Mouse (Mus musculus): ENCODE data around the gene Prkce.

Gene Prkce

GRCm38 (mm10) chr17:86226198-86226597 lies 58.6 kb downstream of the Prkce start:
- no peak for DNase-seq

DNA sequence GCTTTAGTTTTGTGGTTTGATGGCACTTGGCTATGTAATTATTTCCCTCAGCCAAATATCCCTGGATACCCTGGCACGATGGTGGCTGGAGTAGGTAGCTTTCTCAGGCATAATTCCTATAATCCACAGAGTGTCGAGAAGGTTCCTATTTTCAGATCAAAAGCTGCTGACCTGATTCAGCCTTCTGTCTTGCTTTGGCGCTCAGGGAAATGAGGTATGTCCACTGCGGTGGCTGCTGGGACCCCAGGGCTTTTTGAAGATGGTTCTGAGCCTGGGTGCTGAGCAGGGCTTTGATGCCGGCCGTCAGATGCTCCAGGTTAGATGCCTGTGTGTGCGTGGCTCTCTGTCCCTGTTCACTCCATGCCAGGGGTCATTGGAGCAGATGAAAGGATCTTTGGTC lies 59.0 kb downstream of the Prkce start:
- peak in 1 of 2 experiments; percentile 30 for DNase-seq

DNA sequence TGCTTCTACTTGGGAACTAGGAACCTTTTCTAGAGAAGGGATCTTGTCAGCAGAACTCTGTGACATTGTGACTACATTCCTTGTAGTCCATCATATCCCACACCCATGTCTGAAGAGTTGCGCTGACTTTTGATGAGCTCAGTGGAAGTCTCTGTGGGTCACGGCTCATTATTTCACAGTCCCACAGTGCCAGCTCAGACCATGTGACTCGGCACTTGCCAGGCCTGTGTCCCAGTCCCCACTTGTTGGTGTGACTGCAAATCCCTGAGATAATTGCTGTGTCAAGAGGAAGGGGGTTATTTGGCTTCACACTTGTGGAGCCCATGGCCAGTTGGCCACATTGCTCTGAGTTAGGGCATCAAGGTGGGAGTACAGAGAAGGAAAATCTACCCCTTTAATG lies 59.8 kb downstream of the Prkce start:
- peak in 1 of 2 experiments; percentile 37 for DNase-seq

DNA sequence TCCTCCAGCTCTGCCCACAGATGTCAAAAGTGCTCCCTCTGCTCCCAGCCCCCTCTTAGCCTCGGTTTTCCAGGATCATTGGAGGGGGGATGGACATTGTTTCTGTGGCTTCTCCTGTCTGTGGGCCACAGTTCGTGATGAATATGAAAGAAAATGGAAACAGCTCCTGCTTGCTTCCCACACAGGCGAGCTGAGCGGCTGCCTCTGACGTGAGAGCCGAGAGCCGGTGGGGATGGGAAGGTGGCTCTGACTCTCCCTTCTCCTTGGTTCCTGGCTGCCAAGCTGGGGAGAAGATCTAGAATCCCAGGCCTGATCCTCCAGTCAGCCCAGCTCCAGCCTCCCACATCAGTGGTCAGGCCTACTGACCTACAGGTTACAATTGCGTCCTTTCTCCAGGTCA lies 61.3 kb downstream of the Prkce start:
- no peak for DNase-seq

DNA sequence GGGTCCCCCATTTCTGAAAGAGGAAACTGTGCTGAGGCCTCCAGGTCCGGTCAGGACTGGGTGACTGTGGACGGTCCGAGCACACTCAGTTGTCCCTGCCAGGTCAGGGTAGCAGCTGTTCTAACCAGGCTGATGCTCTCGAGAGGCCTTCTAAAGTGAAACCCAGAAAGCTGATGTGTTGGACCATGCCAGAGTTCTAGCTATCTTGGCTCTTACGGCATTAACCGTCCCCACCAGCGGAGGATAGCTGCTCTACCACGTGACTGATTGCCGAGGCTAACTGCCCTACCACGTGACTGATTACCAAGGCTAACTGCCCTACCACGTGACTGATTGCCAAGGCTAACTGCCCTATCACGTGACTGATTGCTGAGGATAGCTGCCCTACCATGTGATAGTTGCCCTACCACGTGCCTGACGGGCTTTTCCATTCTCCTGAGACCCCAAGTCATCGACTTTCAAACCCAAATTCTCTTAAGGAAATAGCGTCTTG lies 62.6 kb downstream of the Prkce start:
- DNase-seq: no peak

GRCm38 (mm10) chr17:86231741-86232179 lies 64.2 kb downstream of the Prkce start:
- peak; percentile 76 to 78 for DNase-seq

DNA sequence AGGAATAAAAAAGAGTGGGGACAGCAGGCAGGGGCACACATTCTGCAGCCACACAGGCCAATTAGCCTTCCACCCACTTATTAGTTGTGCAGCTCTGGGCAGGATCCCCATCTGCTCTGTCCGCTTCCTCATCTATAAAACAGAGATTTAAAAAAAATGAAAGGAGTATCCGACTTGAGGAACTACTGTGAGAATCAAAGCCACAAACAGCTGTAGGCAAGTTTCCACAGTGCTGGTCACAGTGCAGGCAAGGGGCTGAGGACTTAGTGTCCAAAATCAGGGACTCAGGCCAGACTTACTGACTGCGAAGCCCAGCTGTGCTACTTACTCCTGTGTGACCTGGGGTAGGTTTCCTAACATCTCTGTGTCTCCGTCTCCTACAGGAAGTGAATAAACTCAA lies 64.7 kb downstream of the Prkce start:
- DNase-seq: no peak

GRCm38 (mm10) chr17:86234587-86235150 lies 67.1 kb downstream of the Prkce start:
- no peak for DNase-seq

DNA sequence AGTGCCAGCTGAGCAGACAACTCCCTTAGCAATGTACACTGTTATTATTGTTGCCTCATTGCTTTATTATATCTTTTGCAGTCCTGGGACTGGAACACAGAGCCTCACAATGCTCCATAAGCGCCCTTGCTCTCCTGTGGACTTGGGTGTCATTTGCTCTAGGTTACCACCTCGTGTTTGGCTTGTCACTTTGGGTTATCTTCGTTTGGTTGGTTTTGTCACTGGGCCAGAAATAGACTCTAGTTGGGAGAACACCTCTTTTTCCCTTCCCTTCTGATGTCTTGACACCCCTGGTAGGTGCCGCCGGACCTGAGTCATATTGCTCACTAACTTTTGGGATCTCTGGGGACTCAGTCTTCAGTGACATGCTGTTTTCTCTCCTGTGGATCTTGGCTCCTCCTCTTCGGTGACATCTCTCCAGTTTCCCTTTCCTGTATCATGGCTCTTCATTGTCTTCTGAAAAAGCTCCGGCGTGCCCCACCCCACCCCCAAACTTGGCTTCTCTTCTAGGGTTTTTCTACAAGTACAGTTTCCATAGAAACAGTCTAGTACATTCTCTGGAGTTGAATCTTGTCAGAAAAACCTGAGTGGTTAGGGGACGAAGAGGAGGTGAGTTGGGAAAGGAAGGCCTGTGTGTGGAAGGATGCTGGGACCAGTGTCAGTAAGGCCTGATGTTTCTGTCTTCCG lies 68.6 kb downstream of the Prkce start:
- peak; percentile 89 to 91 for DNase-seq

DNA sequence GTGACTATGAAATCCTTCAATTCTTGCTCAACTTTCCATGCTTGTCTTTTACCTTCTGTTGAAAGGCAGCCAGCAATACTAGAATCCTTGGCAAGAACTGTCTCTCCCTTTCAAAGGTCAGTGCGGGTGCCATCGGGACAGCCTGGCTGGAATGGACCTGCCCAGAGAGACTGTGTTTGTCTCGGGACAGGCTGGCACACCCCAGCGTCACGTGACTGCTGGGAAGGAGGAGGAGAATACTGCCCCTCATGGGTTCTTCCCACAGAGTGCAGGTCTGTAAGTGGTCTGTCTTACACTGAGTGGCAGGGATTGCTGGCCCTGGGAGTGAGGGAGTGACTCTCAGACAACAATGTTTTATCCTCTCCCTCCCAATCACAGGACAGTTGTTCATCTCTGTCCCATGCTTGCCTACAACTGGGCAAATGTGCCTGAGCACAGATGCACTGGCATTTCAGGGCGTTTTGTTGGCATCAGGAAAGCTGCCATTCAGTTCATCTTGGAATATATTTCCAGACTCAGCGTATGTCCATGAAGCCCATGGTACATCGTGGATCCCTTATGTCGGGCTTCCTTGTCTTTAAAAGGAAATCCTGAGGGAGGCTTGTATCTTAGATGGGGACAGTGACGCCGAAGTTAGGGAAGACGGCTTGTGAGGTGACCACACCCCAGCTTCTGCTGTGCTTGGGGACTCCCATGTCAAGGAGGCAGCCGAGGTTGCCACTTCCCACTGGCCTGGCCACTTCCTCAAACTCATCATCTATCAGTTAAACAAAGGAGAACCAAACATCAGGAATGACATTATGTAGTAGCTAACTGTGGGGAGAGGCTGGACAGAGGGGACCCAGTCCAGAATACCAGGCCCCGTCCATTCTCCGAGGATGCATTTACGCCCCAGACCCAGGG lies 69.5 kb downstream of the Prkce start:
- DNase-seq: peak; percentile 62 to 71

DNA sequence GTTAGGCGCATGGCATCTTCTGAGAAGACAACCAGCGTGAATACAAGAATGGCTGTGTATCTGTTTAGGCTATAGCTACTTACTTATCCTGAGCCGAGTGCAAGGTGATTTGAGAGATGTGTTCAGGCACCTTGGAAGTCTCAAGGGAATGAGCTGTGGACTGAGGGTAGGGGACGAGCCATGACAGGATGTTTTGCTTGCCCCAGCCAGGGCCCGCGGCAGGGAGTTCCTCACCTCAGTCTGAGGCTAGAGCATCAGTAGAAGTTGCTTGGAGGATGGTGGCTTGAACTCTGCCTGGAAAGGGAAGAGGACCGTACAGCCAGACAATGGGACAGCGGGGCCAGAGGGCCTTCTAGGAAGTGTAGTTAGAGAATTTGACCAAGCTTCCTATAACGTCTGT lies 74.7 kb downstream of the Prkce start:
- no peak for DNase-seq

GRCm38 (mm10) chr17:86243109-86243527 lies 75.5 kb downstream of the Prkce start:
- no peak for DNase-seq

GRCm38 (mm10) chr17:86244397-86244796 lies 76.8 kb downstream of the Prkce start:
- DNase-seq: no peak

DNA sequence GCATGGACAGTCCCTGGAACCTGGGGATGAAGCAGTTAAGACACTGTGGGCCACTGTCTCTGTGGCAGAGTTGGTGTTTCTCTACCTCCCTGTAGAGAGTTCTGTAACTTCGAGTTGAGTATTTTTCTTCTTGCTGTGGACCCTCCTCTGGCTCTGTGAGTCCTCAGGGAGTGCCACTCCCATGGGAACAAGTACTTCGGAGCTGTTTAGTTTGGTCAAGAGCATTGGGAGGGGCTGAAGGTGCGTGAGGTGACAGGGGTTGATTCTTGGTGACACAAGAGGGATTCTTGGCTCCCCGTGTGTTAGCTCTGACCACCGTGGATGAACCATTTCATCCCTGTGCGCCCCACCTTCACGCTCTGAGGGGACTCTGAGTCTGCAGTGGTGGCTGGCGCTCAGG lies 81.2 kb downstream of the Prkce start:
- DNase-seq: no peak

DNA sequence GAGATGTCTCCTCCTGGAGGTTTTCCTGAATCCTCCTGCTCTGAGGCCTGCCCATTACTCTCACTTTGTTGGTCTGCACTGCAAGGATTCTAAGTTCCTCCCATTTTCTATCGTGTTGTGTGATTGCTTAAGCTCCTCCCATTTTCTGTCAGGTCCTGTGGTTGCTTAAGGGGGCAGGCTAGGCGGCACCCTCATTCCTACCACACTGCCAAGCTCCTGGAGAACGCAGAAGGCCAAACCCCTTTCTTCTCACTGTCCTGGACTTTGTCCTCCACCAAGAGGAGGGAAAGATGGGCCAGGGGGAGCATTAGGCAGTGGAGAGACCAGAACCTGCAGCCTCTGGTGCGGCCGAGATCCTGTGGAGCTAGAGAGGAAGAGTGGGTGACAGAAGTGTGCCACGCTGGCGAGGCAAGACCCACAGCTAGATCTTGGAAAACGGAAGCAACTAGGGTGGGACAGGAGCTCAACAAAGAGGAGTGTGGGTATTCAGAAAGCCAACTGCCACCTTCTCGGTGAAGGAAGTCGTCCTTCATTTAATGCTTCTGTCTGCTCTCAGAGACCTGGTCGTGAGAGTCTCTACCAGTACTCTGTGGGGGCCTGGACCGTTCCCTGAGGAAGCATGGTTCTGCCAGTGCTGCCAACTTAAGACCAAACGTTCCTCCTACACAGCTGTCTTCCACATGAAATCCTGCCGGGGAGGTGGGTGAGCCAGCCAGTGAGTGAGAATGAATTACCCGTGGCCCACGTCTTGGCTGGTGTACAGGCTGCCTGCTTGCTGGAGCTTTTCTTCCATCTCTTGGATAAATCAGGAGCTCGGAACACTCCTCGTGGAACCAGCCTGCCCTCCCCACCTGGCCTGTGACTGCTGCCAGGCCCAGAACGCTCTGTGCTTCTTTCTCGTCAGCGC lies 82.2 kb downstream of the Prkce start:
- DNase-seq: peak in 1 of 2 experiments; percentile 87

DNA sequence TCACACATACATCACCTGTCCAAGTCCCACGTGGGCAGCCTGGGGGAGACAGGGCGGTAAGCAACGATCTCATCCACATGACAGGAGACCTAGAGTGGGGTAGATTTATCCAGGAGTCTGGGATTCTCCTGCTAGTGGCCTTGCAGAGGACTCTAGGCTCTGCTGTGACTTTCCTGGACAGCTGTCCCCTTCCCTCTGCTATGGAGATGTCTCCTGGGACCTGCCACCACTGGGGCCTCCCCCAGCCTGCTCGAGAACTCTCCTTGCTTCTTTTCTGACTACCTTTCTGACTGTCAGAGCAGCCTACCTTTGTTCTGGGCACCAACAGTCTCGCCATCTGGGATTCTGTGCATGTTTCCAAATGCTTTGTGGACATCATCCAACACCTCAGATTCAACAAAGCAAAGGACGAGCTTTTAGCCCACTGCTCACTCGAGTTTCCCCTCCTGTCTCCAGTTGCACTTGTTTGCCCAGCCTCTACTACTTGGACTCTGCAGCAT lies 82.9 kb downstream of the Prkce start:
- DNase-seq: peak; percentile 84 to 87

DNA sequence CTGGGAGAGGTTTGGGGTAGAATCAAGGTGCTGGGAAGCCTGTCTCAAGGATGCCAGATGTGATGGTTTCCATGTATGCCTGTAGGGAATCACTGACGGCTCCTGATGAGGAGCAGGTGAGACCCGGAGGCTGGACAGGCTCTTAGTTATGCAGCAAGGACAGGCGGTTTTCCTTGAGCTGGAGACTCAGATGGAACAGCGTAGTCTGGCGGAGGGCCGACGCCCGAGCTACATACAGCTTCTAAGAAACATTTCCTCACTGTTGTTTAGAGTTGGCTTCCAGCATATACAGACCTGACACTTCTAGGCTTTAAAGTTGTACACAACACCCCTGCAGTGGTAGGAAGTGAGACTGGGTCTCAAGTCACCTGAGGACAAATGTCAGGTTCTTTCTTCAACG lies 86.3 kb downstream of the Prkce start:
- DNase-seq: no peak

- DNase-seq: peak; percentile 85 to 86
These were observed 86.7 kb downstream of the Prkce start for GRCm38 (mm10) chr17:86254285-86254684.

DNA sequence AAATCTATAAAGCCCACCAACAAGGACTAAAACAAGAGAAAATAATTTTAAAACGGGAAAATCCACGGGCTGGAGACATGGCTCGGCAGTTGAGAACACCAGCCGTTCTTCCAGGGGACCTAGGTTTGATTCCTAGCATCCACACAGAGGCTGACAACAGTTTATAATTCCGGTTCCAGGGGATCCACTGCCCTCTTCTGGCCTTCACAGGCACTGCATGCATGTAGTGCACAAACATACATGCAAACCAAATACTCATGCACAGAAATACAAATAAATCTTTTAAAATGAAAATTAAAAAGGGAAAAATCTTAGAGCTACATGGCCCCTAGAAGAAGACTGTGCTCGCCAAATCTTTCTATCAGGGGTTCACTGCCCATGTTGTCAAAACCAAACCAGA lies 87.4 kb downstream of the Prkce start:
- no peak for DNase-seq

GRCm38 (mm10) chr17:86256730-86257131 lies 89.1 kb downstream of the Prkce start:
- no peak for DNase-seq

DNA sequence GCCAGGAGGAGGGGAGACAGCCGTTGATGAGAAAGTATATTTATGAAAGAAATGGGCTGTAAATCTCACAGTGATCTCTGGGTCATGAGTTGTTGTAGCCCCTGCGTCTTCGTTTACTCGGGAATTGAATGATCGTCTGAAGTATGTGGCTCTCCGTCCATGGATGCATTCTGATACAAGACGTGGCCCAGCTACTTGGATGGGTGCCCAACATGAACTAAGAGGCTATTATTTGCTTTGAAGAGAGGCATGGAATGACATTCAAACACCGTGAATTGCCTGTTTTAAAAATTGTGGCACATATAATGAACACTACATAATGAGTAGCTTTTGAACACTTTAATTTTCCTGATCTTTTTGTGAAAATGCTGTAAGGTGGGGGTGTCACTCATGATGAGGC lies 93.5 kb downstream of the Prkce start:
- DNase-seq: no peak

DNA sequence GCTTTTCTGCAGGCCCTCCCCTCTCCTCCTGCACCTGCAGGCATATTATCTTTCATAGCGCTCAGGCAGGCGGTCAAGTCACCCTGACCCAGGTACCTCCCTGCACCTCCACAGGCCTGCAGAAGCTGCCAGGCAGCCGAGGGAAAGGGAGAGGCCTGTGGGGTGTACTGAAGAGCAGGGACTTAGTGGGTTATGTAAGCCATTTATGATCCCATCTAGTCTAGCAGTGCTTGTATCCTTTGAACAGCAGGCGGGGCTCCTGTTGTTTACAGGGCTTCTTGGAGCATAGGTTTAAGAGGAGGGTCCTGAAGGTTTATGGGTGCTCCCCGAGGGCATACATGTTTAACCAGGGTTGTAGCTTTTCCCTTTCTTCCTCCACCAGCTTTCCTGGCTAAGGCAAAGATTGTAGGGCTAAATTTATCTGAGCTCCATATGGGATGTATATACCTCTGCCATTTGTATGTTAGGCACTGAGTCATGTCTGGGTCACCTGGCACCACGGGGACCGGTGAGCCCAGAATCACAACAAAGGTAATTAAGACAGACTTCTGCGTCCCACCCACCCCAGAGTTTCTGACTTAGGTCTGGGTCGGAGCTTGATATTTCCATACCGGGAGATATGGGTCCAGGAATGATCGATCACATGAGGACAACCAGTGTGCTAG lies 96.5 kb downstream of the Prkce start:
- DNase-seq: peak; percentile 52 to 53
